Mouse (Mus musculus): ENCODE data around the gene Clasrp.

- TF ChIP-seq POLR2A (IDR thresholded peaks at IDR 0.05; ENCODE audit: low read depth, low read length): no peak
- no peak for TF ChIP-seq CTCF (conservative IDR thresholded peaks at IDR 0.05; ENCODE audit: insufficient read depth, insufficient read length, low read depth, low read length)
Observed at GRCm38 (mm10) chr7:19547344-19547969, 56.8 kb downstream of the Clasrp start.
